In genomic region chrX:134371279-134371678, GRCm38 (mm10) we compare ENCODE assay signal across 11 mouse cellular contexts. TPM values are rescaled to one million over a fixed set of nuclear protein-coding genes. Genes with fewer than 3 reads are reported as not detected.
DNase-seq lines count a peak whose midpoint lies in the region; ATAC-seq and TF ChIP-seq lines count a peak whose summit lies in the region.
"Had no signal": no experiment of that assay in that cellular context is flagged by ENCODE, and none has a peak within 500 bp of the region (broad histone marks: within the 10 kb centered on the region; RNA-seq: fewer than 3 reads in every experiment).

No protein-coding gene starts in this region.

- H3K27ac ChIP-seq in left cerebral cortex, adult 2 months = no peak overlapping the region
- H3K27ac ChIP-seq in neural tube, embryonic 15.5 days (replicated peaks) = no peak overlapping the region
- H3K27ac ChIP-seq: forebrain, embryonic 10.5 days had no signal

- H3K9me3 ChIP-seq in neural tube, embryonic 15.5 days (replicated peaks) = no peaks in the 10 kb centered on the region
- H3K9me3 ChIP-seq: forebrain, embryonic 10.5 days had no signal

- H3K4me1 ChIP-seq in neural tube, embryonic 15.5 days = no peaks in the 10 kb centered on the region
- H3K4me1 ChIP-seq: forebrain, embryonic 10.5 days had no signal

- no peak overlapping the region for H3K9ac ChIP-seq in neural tube, embryonic 15.5 days (replicated peaks)

- peak; percentile 10 for TF ChIP-seq CTCF in left cerebral cortex, adult 2 months (IDR thresholded peaks at IDR 0.05)

- ATAC-seq in neural tube, embryonic 15.5 days (ENCODE audit: low FRiP score) = no peak
- ATAC-seq: intestine, embryonic 16.5 days had no signal

- no peak overlapping the region for H3K4me3 ChIP-seq in left cerebral cortex, adult 2 months
- no peak overlapping the region for H3K4me3 ChIP-seq in neural tube, embryonic 15.5 days (replicated peaks)
- H3K4me3 ChIP-seq: forebrain, embryonic 10.5 days had no signal

- intact Hi-C loops in left cerebral cortex, adult 2 months (cut with DNase I) = no loop called here

- no peak for DNase-seq in left cerebral cortex, adult 2 months (ENCODE audit: extremely low spot score in 1 of 2, low spot score in 2 of 2)
- no peak for DNase-seq in left cerebral cortex, adult 9 months (ENCODE audit: low spot score in 2 of 2)
- DNase-seq in ES-CJ7 (ENCODE audit: low read depth, low spot score) (peak; percentile 20), R1 (ENCODE audit: low read depth, low spot score) (peak; percentile 22)
- DNase-seq in mesoderm, embryonic 11.5 days (ENCODE audit: low read depth, low spot score) = peak; percentile 7
- DNase-seq in urinary bladder, adult 2 months (ENCODE audit: low spot score) = no peak
- DNase-seq: cerebellum, adult 9-11 months; lung, postnatal 10 days had no signal

- no peak overlapping the region for H3K4me2 ChIP-seq in neural tube, embryonic 15.5 days

- no peaks in the 10 kb centered on the region for H3K36me3 ChIP-seq in neural tube, embryonic 15.5 days
- H3K36me3 ChIP-seq: forebrain, embryonic 10.5 days had no signal

- H3K27me3 ChIP-seq in neural tube, embryonic 15.5 days (replicated peaks) = no peaks in the 10 kb centered on the region

- 9% methylated on average over 2 of the region's 2 CpGs for WGBS in neural tube, embryonic 15.5 days

RNA-seq across cellular contexts. Expression of gene Drp2, which starts 33.1 kb away (rescaled TPM):
- total RNA-seq in left cerebral cortex, adult 2 months (2021) = 10 to 100 TPM; 52.3 to 59.5 TPM
- 1.5 TPM in 2 replicates for polyA plus RNA-seq in urinary bladder, adult 2 months (2012; rRNA removed)
- 16.5 and 18.7 TPM in 2 replicates for polyA plus RNA-seq in neural tube, embryonic 15.5 days (2015; fragmentation: Nextera tagmentation; extraction: Ambion mirVana)

Comparison
In these comparisons a context has a peak if more than half of its experiments do, and no peak if none do; other contexts are left out.
1. DNase-seq: peak in ES-CJ7 (single experiment), R1 (single experiment) and mesoderm, embryonic 11.5 days (single experiment); none in left cerebral cortex, adult 2 months (0 of 2), left cerebral cortex, adult 9 months (0 of 2) and urinary bladder, adult 2 months (single experiment).